Mouse (Mus musculus): ENCODE results near the gene Btaf1. TPM values are rescaled to one million over a fixed set of nuclear protein-coding genes. Genes with fewer than 3 reads are reported as not detected.

Btaf1 gene
- total and polyA plus RNA-seq, 2 experiments: 2.6 to 15.5 TPM

- Histone ChIP-seq H3K4me3 (ENCODE audit: insufficient read depth, low read depth, low read length) (no peak overlapping the region), H3K4me1 (ENCODE audit: control insufficient read depth, insufficient read depth, low read length) (no peaks in the 10 kb centered on the region), H3K36me3 (ENCODE audit: control insufficient read depth, insufficient read depth, low read length) (no peaks in the 10 kb centered on the region), H3K27ac (replicated peaks; ENCODE audit: insufficient read depth, low read depth, low read length) (no peak overlapping the region), H3K9ac (ENCODE audit: low read depth, low read length) (no peak overlapping the region), H3K79me2 (ENCODE audit: control insufficient read depth, insufficient read depth, low read length) (no peaks in the 10 kb centered on the region), H3K27me3 (ENCODE audit: control insufficient read depth, insufficient read depth, low read length) (0 out of 2 replicates have a peak, but pooled peaks cover 3% of the 10 kb centered on the region)
- DNase-seq (ENCODE audit: extremely low read depth, low read depth, low spot score): no peak
- WGBS: 81% methylated on average over 4 of the region's 4 CpGs
- TF ChIP-seq CTCF (IDR thresholded peaks at IDR 0.05; ENCODE audit: low read depth, low read length) (no peak), POLR2A (IDR thresholded peaks at IDR 0.05; ENCODE audit: extremely low read depth, insufficient read depth, low read length) (no peak)
Observed at GRCm38 (mm10) chr19:36916206-36916605, 9.7 kb upstream of the Btaf1 start.

- 97% methylated on average over 1 of the region's 1 CpGs for WGBS
- no peaks in the 10 kb centered on the region for H3K79me2 ChIP-seq (ENCODE audit: control insufficient read depth, insufficient read depth, low read length)
- TF ChIP-seq CTCF (IDR thresholded peaks at IDR 0.05; ENCODE audit: low read depth, low read length) (no peak), POLR2A (IDR thresholded peaks at IDR 0.05; ENCODE audit: extremely low read depth, insufficient read depth, low read length) (no peak)
Observed at GRCm38 (mm10) chr19:36916876-36917389, 8.9 kb upstream of the Btaf1 start.

GRCm38 (mm10) chr19:36918441-36919301, 7.2 kb upstream of the Btaf1 start:
- no peaks in the 10 kb centered on the region for H3K4me1 ChIP-seq (ENCODE audit: control insufficient read depth, insufficient read depth, low read length)
- peak; percentile 58 for DNase-seq (ENCODE audit: extremely low read depth, low read depth, low spot score)
- H3K79me2 ChIP-seq (ENCODE audit: control insufficient read depth, insufficient read depth, low read length): no peaks in the 10 kb centered on the region
- H3K4me3 ChIP-seq (ENCODE audit: insufficient read depth, low read depth, low read length): peak overlapping the region; percentile 76
- TF ChIP-seq POLR2A (IDR thresholded peaks at IDR 0.05; ENCODE audit: extremely low read depth, insufficient read depth, low read length): 0 out of 2 replicates have a peak, but pooled peaks have one; percentile 21
- peak; percentile 45 for TF ChIP-seq CTCF (IDR thresholded peaks at IDR 0.05; ENCODE audit: low read depth, low read length)
- peak overlapping the region; percentile 77 for H3K9ac ChIP-seq (ENCODE audit: low read depth, low read length)
- H3K36me3 ChIP-seq (ENCODE audit: control insufficient read depth, insufficient read depth, low read length): no peaks in the 10 kb centered on the region
- H3K27ac ChIP-seq (replicated peaks; ENCODE audit: insufficient read depth, low read depth, low read length): no peak overlapping the region; the same call in 1 of the 2 replicates
- under 1% methylated on average over 85 of the region's 85 CpGs for WGBS
- H3K27me3 ChIP-seq (ENCODE audit: control insufficient read depth, insufficient read depth, low read length): no peaks in the 10 kb centered on the region

More at GRCm38 (mm10) chr19:36916876-36917389, 8.9 kb upstream of the Btaf1 start:
- Histone ChIP-seq H3K27ac (replicated peaks; ENCODE audit: insufficient read depth, low read depth, low read length) (no peak overlapping the region), H3K36me3 (ENCODE audit: control insufficient read depth, insufficient read depth, low read length) (no peaks in the 10 kb centered on the region), H3K4me1 (ENCODE audit: control insufficient read depth, insufficient read depth, low read length) (no peaks in the 10 kb centered on the region), H3K27me3 (ENCODE audit: control insufficient read depth, insufficient read depth, low read length) (0 out of 2 replicates have a peak, but pooled peaks cover 3% of the 10 kb centered on the region), H3K4me3 (ENCODE audit: insufficient read depth, low read depth, low read length) (no peak overlapping the region), H3K9ac (ENCODE audit: low read depth, low read length) (no peak overlapping the region)
- DNase-seq (ENCODE audit: extremely low read depth, low read depth, low spot score): no peak

DNA sequence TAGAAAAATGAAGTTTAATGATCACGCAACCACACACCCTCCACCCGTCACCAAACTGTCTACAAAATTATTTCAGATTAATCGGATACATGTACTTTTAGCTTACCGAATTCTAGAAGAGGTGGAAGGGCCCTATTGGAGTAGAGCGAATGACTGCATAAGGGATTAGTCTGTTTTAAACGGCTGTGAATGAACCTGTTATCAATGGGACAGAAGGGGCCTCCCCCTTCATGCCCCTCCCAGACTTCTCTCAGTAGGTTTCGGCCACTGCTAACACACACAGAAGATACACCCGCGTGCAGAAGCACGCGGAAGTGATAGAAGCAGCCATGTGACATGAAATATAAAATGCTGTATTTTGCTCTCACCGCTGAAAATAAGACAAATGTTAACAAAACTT, 6.4 kb upstream of the Btaf1 start, which contains the start of gene Fgfbp3:
Fgfbp3 (minus strand) TSS at position 150 of the 400 bp plus-strand sequence.
- no peaks in the 10 kb centered on the region for H3K79me2 ChIP-seq (ENCODE audit: control insufficient read depth, insufficient read depth, low read length)
- no peaks in the 10 kb centered on the region for H3K4me1 ChIP-seq (ENCODE audit: control insufficient read depth, insufficient read depth, low read length)
- no peak for DNase-seq (ENCODE audit: extremely low read depth, low read depth, low spot score)
- no peaks in the 10 kb centered on the region for H3K27me3 ChIP-seq (ENCODE audit: control insufficient read depth, insufficient read depth, low read length)
- peak within 1 kb of the TSS; percentile 77 for H3K9ac ChIP-seq (ENCODE audit: low read depth, low read length)
- no peak within 1 kb of the TSS; the same call in 1 of the 2 replicates for H3K27ac ChIP-seq (replicated peaks; ENCODE audit: insufficient read depth, low read depth, low read length)
- WGBS: 40% methylated on average over 12 of the region's 12 CpGs
- no peak for TF ChIP-seq POLR2A (IDR thresholded peaks at IDR 0.05; ENCODE audit: extremely low read depth, insufficient read depth, low read length)
- no peak for TF ChIP-seq CTCF (IDR thresholded peaks at IDR 0.05; ENCODE audit: low read depth, low read length)
- H3K36me3 ChIP-seq (ENCODE audit: control insufficient read depth, insufficient read depth, low read length): no peaks in the 10 kb centered on the region
- H3K4me3 ChIP-seq (ENCODE audit: insufficient read depth, low read depth, low read length): peak within 1 kb of the TSS; percentile 76

- H3K4me3 ChIP-seq (ENCODE audit: insufficient read depth, low read depth, low read length): no peak overlapping the region
- H3K79me2 ChIP-seq (ENCODE audit: control insufficient read depth, insufficient read depth, low read length): no peaks in the 10 kb centered on the region; the same call in 1 of the 2 replicates
- peaks cover 3% of the 10 kb centered on the region; the same call in 1 of the 2 replicates for H3K4me1 ChIP-seq (ENCODE audit: control insufficient read depth, insufficient read depth, low read length)
- TF ChIP-seq CTCF (IDR thresholded peaks at IDR 0.05; ENCODE audit: low read depth, low read length): peak; percentile 35
- TF ChIP-seq POLR2A (IDR thresholded peaks at IDR 0.05; ENCODE audit: extremely low read depth, insufficient read depth, low read length): no peak
- 19% methylated on average over 2 of the region's 2 CpGs for WGBS
- peak; percentile 37 for DNase-seq (ENCODE audit: extremely low read depth, low read depth, low spot score)
- H3K27ac ChIP-seq (replicated peaks; ENCODE audit: insufficient read depth, low read depth, low read length): no peak overlapping the region
- no peak overlapping the region for H3K9ac ChIP-seq (ENCODE audit: low read depth, low read length)
- no peaks in the 10 kb centered on the region for H3K36me3 ChIP-seq (ENCODE audit: control insufficient read depth, insufficient read depth, low read length)
- no peaks in the 10 kb centered on the region for H3K27me3 ChIP-seq (ENCODE audit: control insufficient read depth, insufficient read depth, low read length)
Observed at GRCm38 (mm10) chr19:36922015-36922414, 3.9 kb upstream of the Btaf1 start.

All from liver, adult 2 months (tissue).